Mouse (Mus musculus): ENCODE data around the gene Fam129b.

- TF ChIP-seq POLR2A (IDR thresholded peaks at IDR 0.05; ENCODE audit: low read depth, low read length) (no peak), CTCF (conservative IDR thresholded peaks at IDR 0.05; ENCODE audit: insufficient read depth, insufficient read length, low read depth, low read length) (peak; percentile 96)
Observed at GRCm38 (mm10) chr2:32854206-32854605, 21.7 kb upstream of the Fam129b start.

Data from kidney, adult 2 months (tissue).